7 mouse cellular contexts compared by ENCODE assay signal in the genomic region with DNA sequence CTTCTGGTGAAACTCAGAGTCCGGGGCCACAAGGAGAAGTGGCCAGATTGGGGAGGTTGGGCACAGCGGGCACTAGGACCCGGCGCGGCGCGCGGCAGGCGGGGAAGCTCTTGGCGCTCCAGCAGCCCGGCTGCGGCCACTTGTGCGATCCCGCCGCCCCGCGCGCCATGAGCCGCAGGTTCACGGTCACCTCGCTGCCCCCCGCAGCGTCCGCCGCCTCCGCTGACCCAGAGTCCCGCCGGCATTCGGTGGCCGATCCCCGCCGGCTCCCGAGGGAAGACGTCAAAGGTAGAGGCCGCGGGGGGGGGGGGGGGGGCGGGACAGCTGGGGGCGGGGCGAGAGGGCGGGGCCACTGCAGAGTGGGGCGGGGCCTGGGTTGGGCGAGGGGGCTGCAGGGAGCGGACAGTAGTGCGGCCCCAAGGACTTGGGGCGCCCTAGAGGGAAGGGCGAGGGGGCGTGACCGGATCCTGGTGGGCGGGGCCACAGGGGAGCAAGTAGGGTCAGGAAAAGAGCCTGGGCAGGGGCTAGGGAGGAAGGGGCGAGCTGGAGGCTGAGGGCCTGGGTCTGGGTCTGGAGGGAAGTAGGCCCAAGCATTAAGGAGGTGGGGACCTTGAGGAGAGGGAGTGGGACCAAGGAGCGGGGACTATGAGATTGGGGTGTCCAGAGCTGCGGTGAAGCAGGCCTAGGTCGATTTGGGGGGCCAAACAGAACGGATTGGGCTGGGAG. TPM values are rescaled to one million over a fixed set of nuclear protein-coding genes. Genes with fewer than 3 reads are reported as not detected.
A peak's percentile ranks its signal among the peaks of the same experiment; 100 is the strongest.
DNase-seq lines count a peak whose midpoint lies in the region; ATAC-seq lines count a peak whose summit lies in the region.

Slc12a5 (plus strand) TSS at position 87 of the 726 bp plus-strand sequence.

- peak within 1 kb of the TSS; percentile 78 for H3K4me2 ChIP-seq in heart, embryonic 15.5 days
- H3K4me2 ChIP-seq in liver, embryonic 16.5 days (ENCODE audit: low read depth, low read length), result peak within 1 kb of the TSS; percentile 61
- H3K4me2 ChIP-seq in neural tube, embryonic 12.5 days (replicated peaks), result peak within 1 kb of the TSS; percentile 75

- H3K4me3 ChIP-seq in heart, embryonic 15.5 days, result peak within 1 kb of the TSS; percentile 58
- H3K4me3 ChIP-seq in liver, embryonic 16.5 days (ENCODE audit: low read depth, low read length), result peak within 1 kb of the TSS; percentile 55
- peak within 1 kb of the TSS; percentile 58 for H3K4me3 ChIP-seq in neural tube, embryonic 12.5 days

- H3K27me3 ChIP-seq in heart, embryonic 15.5 days, result peaks cover 46% of the 10 kb centered on the region
- peaks cover 3% of the 10 kb centered on the region for H3K27me3 ChIP-seq in liver, embryonic 16.5 days (ENCODE audit: control insufficient read depth, insufficient read depth, low read depth, low read length)
- H3K27me3 ChIP-seq in neural tube, embryonic 12.5 days (replicated peaks), result peaks cover 19% of the 10 kb centered on the region; the same call in 1 of the 2 replicates

- no peak within 1 kb of the TSS for H3K27ac ChIP-seq in heart, embryonic 15.5 days
- no peak within 1 kb of the TSS for H3K27ac ChIP-seq in liver, embryonic 16.5 days (ENCODE audit: low read length)
- H3K27ac ChIP-seq in neural tube, embryonic 12.5 days, result no peak within 1 kb of the TSS

- H3K4me1 ChIP-seq in heart, embryonic 15.5 days (replicated peaks), result peaks cover 12% of the 10 kb centered on the region
- H3K4me1 ChIP-seq in liver, embryonic 16.5 days (ENCODE audit: control insufficient read depth, low read depth, low read length), result peaks cover 2% of the 10 kb centered on the region; the same call in 1 of the 2 replicates
- peaks cover 21% of the 10 kb centered on the region for H3K4me1 ChIP-seq in neural tube, embryonic 12.5 days

- DNase-seq in CD4-positive helper T cell, adult 2 months (ENCODE audit: low read depth, low spot score), result peak; percentile 46
- DNase-seq in MN1 (ENCODE audit: low spot score), result peak; percentile 83
- DNase-seq in cerebellum, postnatal 36 days, result peak; percentile 81 to 86
- peak; percentile 66 for DNase-seq in kidney, postnatal 14 days

- H3K9ac ChIP-seq in heart, embryonic 15.5 days, result peak within 1 kb of the TSS; percentile 36
- no peak within 1 kb of the TSS for H3K9ac ChIP-seq in liver, embryonic 16.5 days (ENCODE audit: low read depth, low read length)
- peak within 1 kb of the TSS; percentile 53 for H3K9ac ChIP-seq in neural tube, embryonic 12.5 days

- H3K9me3 ChIP-seq in heart, embryonic 15.5 days (replicated peaks), result no peaks in the 10 kb centered on the region
- H3K9me3 ChIP-seq in liver, embryonic 16.5 days (replicated peaks; ENCODE audit: control insufficient read depth, low read length), result no peaks in the 10 kb centered on the region
- no peaks in the 10 kb centered on the region for H3K9me3 ChIP-seq in neural tube, embryonic 12.5 days

- peak; percentile 56 for ATAC-seq in heart, embryonic 15.5 days (replicated peaks; ENCODE audit: insufficient number of reproducible peaks, insufficient read depth, low FRiP score, low read depth)
- peak; percentile 64 for ATAC-seq in liver, embryonic 16.5 days (ENCODE audit: low read depth)
- peak; percentile 51 for ATAC-seq in neural tube, embryonic 12.5 days (ENCODE audit: low FRiP score, low read depth)

- H3K36me3 ChIP-seq in heart, embryonic 15.5 days, result no peaks in the 10 kb centered on the region
- H3K36me3 ChIP-seq in liver, embryonic 16.5 days (ENCODE audit: control insufficient read depth, insufficient read depth), result no peaks in the 10 kb centered on the region
- no peaks in the 10 kb centered on the region for H3K36me3 ChIP-seq in neural tube, embryonic 12.5 days

- WGBS in heart, embryonic 15.5 days, result under 1% methylated on average over 27 of the region's 54 CpGs
- 1% methylated on average over 42 of the region's 54 CpGs for WGBS in liver, embryonic 16.5 days (ENCODE audit: insufficient replicate concordance)
- WGBS in neural tube, embryonic 12.5 days, result 1% methylated on average over 42 of the region's 54 CpGs

RNA-seq across cellular contexts. Expression of gene Slc12a5, which starts in this region (rescaled TPM):
- 0.21 and 0.53 TPM in 2 replicates for polyA plus RNA-seq in heart, embryonic 15.5 days (2015; fragmentation: Nextera tagmentation; extraction: Ambion mirVana)
- 0.13 TPM in 2 replicates for polyA plus RNA-seq in liver, embryonic 16.5 days (2015; fragmentation: Nextera tagmentation; extraction: Ambion mirVana)
- polyA plus RNA-seq in neural tube, embryonic 12.5 days (2016; fragmentation: Nextera tagmentation; extraction: Ambion mirVana), result 12.7 and 13.9 TPM in 2 replicates

Comparison
In these comparisons a context has a peak if more than half of its experiments do, and no peak if none do; other contexts are left out.
1. Peak in ATAC-seq, H3K4me3 ChIP-seq, H3K9ac ChIP-seq and H3K4me2 ChIP-seq in heart, embryonic 15.5 days; RNA of the gene not detected or under 1 TPM.
2. Peak in ATAC-seq, H3K4me3 ChIP-seq and H3K4me2 ChIP-seq in liver, embryonic 16.5 days; RNA of the gene not detected or under 1 TPM.